Mouse (Mus musculus) heart, postnatal 0 days (tissue): ENCODE measurements at regions not wholly inside any gene's neighbourhood (a gene's known extent, or its start where the extent isn't known, plus 50 kb on each side); places are given as distances from the start of the nearest gene placed in this dataset.

Experiments
- ATAC-seq: fragments of 200-750 bp; cut with Nextera tagmentation; 2 replicates; pipeline ENCODE4 v1.8.0; 2017; ENCODE audit warnings: low read depth, moderate number of reproducible peaks, moderate library complexity; ENCODE audit not compliant: insufficient read depth
- DNase-seq: peaks from one replicate; pipeline ENCODE4 v3.0.0-alpha.2; 2016; ENCODE audit warnings: low spot score
- H3K27ac ChIP-seq: fragments of 300-500 bp; sonication (generic); 2 replicates; pipeline ENCODE4 v1.5.1; 2014; ENCODE audit warnings: low read depth, mild to moderate bottlenecking
- H3K27me3 ChIP-seq: fragments of 300-500 bp; sonication (generic); 2 replicates; pipeline ENCODE4 v1.6.1; 2014; ENCODE audit warnings: low read length, mixed read lengths; ENCODE audit not compliant: control insufficient read depth, insufficient read depth
- H3K36me3 ChIP-seq: fragments of 300-500 bp; sonication (generic); replicated peaks from 2 replicates; pipeline ENCODE4 v1.6.1; 2014; ENCODE audit warnings: low read length, mixed read lengths; ENCODE audit not compliant: control insufficient read depth, insufficient read depth
- H3K4me1 ChIP-seq: fragments of 300-500 bp; sonication (generic); 2 replicates; pipeline ENCODE4 v1.6.1; 2014; ENCODE audit warnings: antibody characterized with exemption; ENCODE audit not compliant: control insufficient read depth, insufficient read depth
- H3K4me2 ChIP-seq: fragments of 300-500 bp; sonication (generic); 2 replicates; pipeline ENCODE4 v1.6.1; 2014; ENCODE audit warnings: low read depth, mild to moderate bottlenecking, low read length, moderate library complexity
- H3K4me3 ChIP-seq: fragments of 300-500 bp; sonication (generic); 2 replicates; pipeline ENCODE4 v1.5.1; 2014; ENCODE audit warnings: low read depth, low read length
- H3K9ac ChIP-seq: fragments of 300-500 bp; sonication (generic); replicated peaks from 2 replicates; pipeline ENCODE4 v1.6.1; 2014; ENCODE audit warnings: low read depth, low read length, mixed read lengths
- H3K9me3 ChIP-seq: fragments of 300-500 bp; sonication (generic); replicated peaks from 2 replicates; pipeline ENCODE4 v1.6.1; 2016; ENCODE audit warnings: low read length; ENCODE audit not compliant: control insufficient read depth
- CTCF ChIP-seq: IDR thresholded peaks from 2 replicates; pipeline ENCODE4 v1.5.1; 2016; ENCODE audit warnings: antibody characterized with exemption, control low read depth, low read depth
- EP300 ChIP-seq: IDR thresholded peaks from 2 replicates; pipeline ENCODE4 v1.6.1; 2016; ENCODE audit warnings: antibody characterized with exemption, low read depth
- WGBS: fragments of 180-500 bp; shearing (Covaris S2); extraction: QIAGEN DNeasy Blood & Tissue Kit; methylation state at CpG from one replicate; pipeline ENCODE4 v1.1.7; 2014; 5-methylcytosine and 5-hydroxymethylcytosine counted together

GRCm38 (mm10) chr1:60650158-60650557 is 66.4 kb upstream of the Cd28 start:
- Histone ChIP-seq H3K27me3 (no peaks in the 10 kb centered on the region), H3K4me3 (no peak overlapping the region), H3K27ac (peak overlapping the region; percentile 64), H3K4me2 (no peak overlapping the region), H3K9ac (no peak overlapping the region), H3K4me1 (peaks cover 37% of the 10 kb centered on the region), H3K36me3 (no peaks in the 10 kb centered on the region), H3K9me3 (no peaks in the 10 kb centered on the region)
- 33% methylated on average over 3 of the region's 3 CpGs for WGBS
- no peak for TF ChIP-seq CTCF
- TF ChIP-seq EP300, result peak; percentile 82
- ATAC-seq (peak; percentile 89), DNase-seq (peak; percentile 91)

DNA sequence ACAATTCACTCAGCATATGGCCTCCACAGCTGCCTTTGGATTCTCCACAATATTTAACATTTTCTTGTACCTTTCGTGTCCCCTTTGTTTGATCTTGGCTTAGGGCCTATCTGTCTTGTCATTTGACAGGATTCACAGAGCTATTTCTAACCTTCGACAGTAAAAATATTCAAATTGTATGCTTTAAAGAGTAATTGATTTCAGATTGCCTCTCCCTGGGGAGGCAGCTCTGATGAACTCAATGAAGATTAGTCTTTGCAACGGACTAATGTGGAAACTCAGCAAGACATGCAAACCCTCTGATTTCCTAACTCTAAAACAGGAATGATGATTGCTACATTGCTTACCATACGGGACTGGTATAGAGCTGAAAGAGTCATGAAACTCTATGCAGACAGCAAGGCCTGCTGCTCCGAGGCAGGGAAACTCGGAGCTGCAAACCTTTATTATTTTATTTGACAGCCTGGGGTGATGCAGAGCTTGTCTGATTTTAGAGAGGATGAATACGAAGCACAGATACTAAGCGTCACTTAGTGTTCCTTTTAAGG is 67.2 kb upstream of the Cd28 start:
- 59% methylated on average over 8 of the region's 8 CpGs for WGBS
- H3K9me3 ChIP-seq, result no peaks in the 10 kb centered on the region
- DNase-seq (no peak), ATAC-seq (no peak)
- no peak overlapping the region for H3K9ac ChIP-seq
- H3K4me3 ChIP-seq, result no peak overlapping the region
- TF ChIP-seq CTCF (no peak), EP300 (no peak)
- peaks cover 31% of the 10 kb centered on the region for H3K4me1 ChIP-seq
- H3K27ac ChIP-seq, result peak overlapping the region; percentile 64
- no peaks in the 10 kb centered on the region for H3K27me3 ChIP-seq
- H3K4me2 ChIP-seq, result no peak overlapping the region
- H3K36me3 ChIP-seq, result no peaks in the 10 kb centered on the region

GRCm38 (mm10) chr1:60646828-60647227 is 69.8 kb upstream of the Cd28 start:
- TF ChIP-seq CTCF, result no peak
- no peak for TF ChIP-seq EP300
- DNase-seq, result no peak
- Histone ChIP-seq H3K4me1 (peaks cover 19% of the 10 kb centered on the region), H3K9ac (no peak overlapping the region), H3K27me3 (no peaks in the 10 kb centered on the region), H3K4me2 (no peak overlapping the region), H3K36me3 (no peaks in the 10 kb centered on the region), H3K4me3 (no peak overlapping the region), H3K27ac (no peak overlapping the region), H3K9me3 (no peaks in the 10 kb centered on the region)
- ATAC-seq, result no peak
- WGBS, result 88% methylated on average over 5 of the region's 5 CpGs

DNA sequence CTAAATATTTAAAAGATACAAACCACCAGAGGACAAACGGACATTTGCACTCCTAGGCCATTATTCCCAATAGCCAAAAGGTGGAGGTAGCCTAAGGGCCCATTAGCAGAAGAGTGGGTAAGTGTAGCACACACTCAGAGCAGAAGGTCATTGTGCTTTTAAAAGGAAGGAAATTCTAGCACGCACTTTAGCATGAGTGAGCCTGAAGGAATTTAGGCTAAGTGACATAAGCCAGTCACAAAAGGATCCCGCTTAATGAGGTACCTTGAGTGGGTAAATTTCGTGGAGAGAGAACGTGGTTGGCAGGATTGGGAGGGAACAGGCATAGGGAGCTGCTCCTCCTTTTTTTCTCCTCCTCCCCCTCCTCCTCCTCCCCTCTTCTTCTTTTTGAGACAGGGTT is 70.4 kb upstream of the Cd28 start:
- TF ChIP-seq EP300, result no peak
- no peak for TF ChIP-seq CTCF
- no peak overlapping the region for H3K4me3 ChIP-seq
- DNase-seq (no peak), ATAC-seq (no peak)
- H3K9ac ChIP-seq, result no peak overlapping the region
- H3K27me3 ChIP-seq, result no peaks in the 10 kb centered on the region
- WGBS, result 39% methylated on average over 5 of the region's 5 CpGs
- H3K4me2 ChIP-seq, result no peak overlapping the region
- no peak overlapping the region for H3K27ac ChIP-seq
- no peaks in the 10 kb centered on the region for H3K36me3 ChIP-seq
- peaks cover 15% of the 10 kb centered on the region for H3K4me1 ChIP-seq
- no peaks in the 10 kb centered on the region for H3K9me3 ChIP-seq

DNA sequence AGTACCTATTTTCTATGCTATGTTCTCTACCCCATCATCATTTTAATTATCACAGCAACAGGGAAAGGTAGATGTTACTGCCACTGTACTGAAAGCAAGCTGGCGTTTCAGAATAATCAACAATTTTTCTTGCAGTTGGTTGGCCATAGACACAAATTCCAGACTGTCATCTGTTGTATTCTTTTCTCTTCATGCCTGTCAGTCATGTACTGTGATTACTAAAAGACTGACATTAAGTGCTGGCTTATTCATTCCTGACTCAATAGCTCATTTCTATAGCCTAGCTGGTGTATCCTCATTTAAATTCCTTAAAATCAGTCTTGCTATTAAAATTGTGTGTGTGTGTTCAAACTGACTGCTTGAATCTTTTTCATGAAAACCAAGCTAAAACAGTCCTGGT is 71.4 kb upstream of the Cd28 start:
- TF ChIP-seq CTCF (no peak), EP300 (no peak)
- ATAC-seq (no peak), DNase-seq (no peak)
- Histone ChIP-seq H3K4me1 (peaks cover 14% of the 10 kb centered on the region), H3K9me3 (no peaks in the 10 kb centered on the region), H3K36me3 (no peaks in the 10 kb centered on the region), H3K4me3 (no peak overlapping the region), H3K27me3 (no peaks in the 10 kb centered on the region), H3K9ac (no peak overlapping the region), H3K27ac (no peak overlapping the region), H3K4me2 (no peak overlapping the region)
- 83% methylated on average over 1 of the region's 1 CpGs for WGBS

DNA sequence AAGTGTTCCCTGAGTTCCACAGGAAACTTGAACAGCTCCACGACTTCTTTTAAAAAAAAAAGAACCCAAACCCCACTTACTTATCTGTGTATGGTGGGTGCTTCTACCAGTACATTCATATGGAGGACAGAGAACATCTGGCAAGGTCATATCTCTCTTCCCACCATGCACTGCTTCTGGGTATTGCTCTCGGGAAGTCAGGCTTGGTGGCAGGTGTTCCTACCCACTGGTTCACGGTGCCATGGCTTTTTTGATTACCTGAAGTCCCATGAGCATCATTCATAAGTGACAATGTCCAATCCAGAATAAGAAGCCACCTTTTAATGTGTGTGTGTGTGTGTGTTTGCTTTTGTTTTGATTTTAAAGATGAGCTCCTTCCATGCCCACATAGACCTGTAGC is 73.8 kb upstream of the Cd28 start:
- DNase-seq (no peak), ATAC-seq (no peak)
- H3K4me1 ChIP-seq, result no peaks in the 10 kb centered on the region; the same call in none of the 2 replicates
- WGBS, result 33% methylated on average over 3 of the region's 3 CpGs
- TF ChIP-seq CTCF (no peak), EP300 (no peak)
- no peak overlapping the region for H3K4me2 ChIP-seq
- no peaks in the 10 kb centered on the region for H3K9me3 ChIP-seq
- H3K27ac ChIP-seq, result peak overlapping the region; percentile 53
- no peaks in the 10 kb centered on the region for H3K36me3 ChIP-seq
- H3K27me3 ChIP-seq, result no peaks in the 10 kb centered on the region
- H3K9ac ChIP-seq, result no peak overlapping the region
- no peak overlapping the region for H3K4me3 ChIP-seq
